Mouse (Mus musculus): ENCODE results near the gene Adam21. TPM values are rescaled to one million over a fixed set of nuclear protein-coding genes. Genes with fewer than 3 reads are reported as not detected.
"Not testable (repeated sequence)": the region's sequence is repeated elsewhere in the genome, so short reads cannot be mapped to it uniquely, and the experiment has no call there.

Adam21 gene
- total RNA-seq (2017) = not detected in 2 replicates

- ATAC-seq (replicated peaks; ENCODE audit: low read depth, poor library complexity, severe bottlenecking) = no peak
Measured at GRCm38 (mm10) chr12:81568374-81568773, at the start of gene Adam21. Gene Adam21, minus strand, starts transcription at chr12:81568474.

DNA sequence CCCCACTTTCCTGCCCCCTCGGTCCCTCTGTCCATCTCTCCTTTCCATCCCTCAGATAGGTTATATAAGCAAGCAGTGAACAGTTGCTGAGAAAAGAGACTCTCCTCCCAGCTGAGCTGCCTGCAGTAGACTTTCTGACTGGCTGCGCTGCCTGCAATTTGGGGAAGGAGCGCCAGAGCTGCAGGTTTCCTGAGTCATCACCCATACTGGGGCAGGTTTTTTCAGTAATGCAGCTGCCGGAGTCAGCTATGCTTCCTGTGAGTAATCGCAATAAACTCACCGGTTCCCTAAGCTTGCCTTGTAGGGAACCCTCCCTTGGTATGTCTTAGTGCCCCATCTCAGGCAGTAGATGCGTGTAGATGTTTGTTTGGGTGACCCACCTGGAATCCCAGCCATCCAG is 48.7 kb upstream of the Adam21 start:
- ATAC-seq (replicated peaks; ENCODE audit: low read depth, poor library complexity, severe bottlenecking) = peak; percentile 58; the same call in 1 of the 2 replicates

- no peak for ATAC-seq (replicated peaks; ENCODE audit: low read depth, poor library complexity, severe bottlenecking)
Measured at GRCm38 (mm10) chr12:81615807-81616206, 47.5 kb upstream of the Adam21 start.

GRCm38 (mm10) chr12:81609445-81609844 is 41.2 kb upstream of the Adam21 start:
- no peak for ATAC-seq (replicated peaks; ENCODE audit: low read depth, poor library complexity, severe bottlenecking)

DNA sequence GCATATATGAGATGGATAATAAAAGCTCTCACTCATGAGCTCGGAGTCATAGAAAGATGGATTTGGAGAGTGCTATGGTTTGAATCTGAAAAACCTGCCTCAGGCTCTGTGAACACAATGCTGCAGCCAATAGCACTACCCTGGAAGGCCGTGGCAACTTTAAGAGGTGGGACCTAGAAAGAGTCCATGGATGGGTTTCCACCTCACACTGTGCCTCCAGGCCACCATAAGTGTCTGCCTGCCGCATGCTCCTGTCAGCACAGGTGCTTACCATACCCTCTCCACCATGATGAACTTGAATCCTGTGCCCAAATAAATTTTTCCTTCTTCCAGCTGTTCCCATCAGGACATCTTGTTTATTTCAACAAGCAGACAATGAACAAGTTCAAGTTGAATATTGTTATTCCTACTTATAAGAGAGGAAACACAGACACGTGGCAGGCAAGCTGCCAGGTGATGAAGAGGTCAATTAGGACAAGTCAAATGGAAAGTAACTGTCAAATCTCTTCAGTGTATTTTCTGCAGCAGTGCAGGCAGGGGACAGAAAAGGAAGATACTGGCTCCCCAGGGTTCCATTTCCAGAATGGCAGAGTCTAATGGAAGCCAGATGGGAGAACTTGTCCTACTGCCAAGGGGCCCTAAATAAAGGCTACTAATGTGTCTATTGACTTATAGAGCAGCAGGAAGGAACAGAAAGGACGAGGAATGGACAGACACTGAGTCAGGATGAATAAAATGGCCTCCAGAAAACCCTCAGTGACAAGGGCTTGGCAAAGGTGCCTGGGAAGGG is 36.9 kb upstream of the Adam21 start:
- ATAC-seq (replicated peaks; ENCODE audit: low read depth, poor library complexity, severe bottlenecking) = no peak

GRCm38 (mm10) chr12:81596547-81597262 is 28.4 kb upstream of the Adam21 start:
- no peak for ATAC-seq (replicated peaks; ENCODE audit: low read depth, poor library complexity, severe bottlenecking)

GRCm38 (mm10) chr12:81594902-81595671 is 26.8 kb upstream of the Adam21 start, which contains the start of gene Med6:
Gene Med6, minus strand, starts transcription at chr12:81595008.
- peak; percentile 98 for ATAC-seq (replicated peaks; ENCODE audit: low read depth, poor library complexity, severe bottlenecking)

- no peak for ATAC-seq (replicated peaks; ENCODE audit: low read depth, poor library complexity, severe bottlenecking)
Measured at GRCm38 (mm10) chr12:81567931-81568330, 343 bp downstream of the Adam21 start.

GRCm38 (mm10) chr12:81564173-81564572 is 4.1 kb downstream of the Adam21 start:
- ATAC-seq (replicated peaks; ENCODE audit: low read depth, poor library complexity, severe bottlenecking) = no peak

DNA sequence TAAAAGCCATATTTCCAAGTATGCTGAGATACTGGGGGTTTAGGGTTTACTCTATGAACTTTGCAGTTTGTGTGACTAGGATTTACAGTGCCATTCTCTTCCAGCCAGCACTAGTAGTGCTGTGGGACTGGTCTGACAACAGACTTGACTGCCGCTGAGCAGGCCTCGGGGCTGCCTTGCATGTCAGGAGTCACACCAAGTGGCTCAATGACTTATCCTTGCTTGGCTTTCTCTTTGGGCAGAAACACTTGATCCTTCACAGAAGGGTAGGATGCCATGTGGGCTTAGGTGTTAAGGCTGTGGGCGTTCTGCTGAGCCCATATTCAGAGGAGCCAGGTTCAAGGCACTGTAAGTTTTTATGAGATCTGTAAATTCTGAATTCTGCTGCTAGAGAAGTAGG is 19.0 kb downstream of the Adam21 start:
- no peak for ATAC-seq (replicated peaks; ENCODE audit: low read depth, poor library complexity, severe bottlenecking)

DNA sequence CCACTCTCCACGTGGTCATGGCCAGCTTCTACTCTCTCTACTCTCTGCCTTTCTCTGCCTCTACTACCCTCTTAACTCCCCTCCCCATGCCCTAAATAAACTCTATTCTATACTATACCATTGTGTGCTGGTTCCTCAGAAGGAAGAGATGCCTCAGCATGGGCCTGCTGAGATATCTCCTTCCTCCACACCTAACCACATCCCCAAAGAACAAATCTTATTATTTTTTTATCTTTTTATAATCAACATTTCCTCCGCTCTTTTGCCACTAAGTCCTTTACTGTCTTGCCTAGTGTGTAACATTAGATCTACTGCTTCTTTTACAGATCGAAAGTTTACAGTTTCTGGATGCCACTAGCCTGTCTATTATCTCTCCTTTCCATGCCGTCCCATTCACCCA is 21.1 kb downstream of the Adam21 start:
- 0 out of 2 replicates have a peak, but pooled peaks have one; percentile 11 for ATAC-seq (replicated peaks; ENCODE audit: low read depth, poor library complexity, severe bottlenecking)

GRCm38 (mm10) chr12:81533029-81533419 is 35.2 kb downstream of the Adam21 start:
- no peak for ATAC-seq (replicated peaks; ENCODE audit: low read depth, poor library complexity, severe bottlenecking)

DNA sequence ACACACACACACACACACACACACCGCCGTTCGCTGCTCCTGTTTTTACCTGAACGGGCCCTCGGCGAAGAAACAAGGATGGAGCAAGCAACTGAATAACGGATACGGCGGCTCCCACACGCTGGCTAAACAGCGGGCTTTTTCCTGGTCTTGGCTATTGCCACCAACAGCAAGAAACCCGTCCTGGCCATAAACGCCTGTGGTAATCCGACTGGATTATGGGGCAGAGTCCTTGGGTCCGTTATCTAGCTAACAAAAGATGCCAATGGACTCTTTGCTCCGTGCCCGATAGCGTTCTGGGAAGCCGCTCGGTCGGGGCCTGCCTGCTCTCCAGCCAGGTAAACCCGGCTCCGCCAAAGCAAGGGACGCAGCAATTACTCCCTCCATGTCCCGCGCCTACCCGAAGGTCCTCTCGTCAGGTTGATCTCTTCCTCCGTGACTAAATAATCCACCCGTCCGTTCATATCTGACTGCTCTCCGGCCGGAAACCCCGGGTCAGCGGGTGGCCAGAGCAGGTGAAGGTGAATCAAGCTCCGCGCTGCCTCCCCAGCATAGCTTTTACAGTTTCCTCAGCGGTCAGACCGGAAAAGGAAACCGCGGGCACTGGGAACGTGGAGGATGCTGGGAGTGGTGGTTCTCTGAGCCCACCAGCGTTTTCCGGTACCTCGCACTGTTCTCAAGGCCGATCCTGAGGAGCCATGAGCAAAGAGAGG is 35.8 kb downstream of the Adam21 start, which contains the start of the genes Gm20498 and Synj2bp:
TSS of gene Gm20498 (minus strand) at position 590 of the 713 bp plus-strand sequence.
TSS of gene Synj2bp (minus strand) at position 596 of the 713 bp plus-strand sequence.
- peak; percentile 96 for ATAC-seq (replicated peaks; ENCODE audit: low read depth, poor library complexity, severe bottlenecking)

- ATAC-seq (replicated peaks; ENCODE audit: low read depth, poor library complexity, severe bottlenecking) = not testable (repeated sequence)
Measured at GRCm38 (mm10) chr12:81530587-81530986, 37.7 kb downstream of the Adam21 start.

Other genes with a start within 250 kb of the Adam21 start
- gene Slc8a3, start 235.3 kb downstream of the Adam21 start, total RNA-seq (2017) = not detected in 2 replicates
- 0.37 and 1.2 TPM in 2 replicates for gene Gm4787, start 189.0 kb downstream of the Adam21 start, total RNA-seq (2017)
- gene Adam4, start 146.5 kb downstream of the Adam21 start, total RNA-seq (2017) = 0.46 and 0.92 TPM in 2 replicates
- gene Cox16, start 83.3 kb downstream of the Adam21 start, total RNA-seq (2017) = 98.0 and 150 TPM in 2 replicates
- gene Gm20498, start 35.6 kb downstream of the Adam21 start, total RNA-seq (2017) = 24.3 and 24.4 TPM in 2 replicates
- 42.8 and 50.6 TPM in 2 replicates for gene Synj2bp, start 35.6 kb downstream of the Adam21 start, total RNA-seq (2017)
- gene Med6, start 26.5 kb upstream of the Adam21 start, total RNA-seq (2017) = 76.0 and 76.1 TPM in 2 replicates
- gene Ttc9, start 62.8 kb upstream of the Adam21 start, total RNA-seq (2017) = not detected in 2 replicates
- gene Map3k9, start 212.7 kb upstream of the Adam21 start, total RNA-seq (2017) = 0.34 and 0.91 TPM in 2 replicates